Mouse (Mus musculus) myocyte (in vitro differentiated cells): ENCODE measurements at regions not wholly inside any gene's neighbourhood (a gene's known extent, or its start where the extent isn't known, plus 50 kb on each side); places are given as distances from the start of the nearest gene placed in this dataset.

Experiments
- CEBPB ChIP-seq: IDR thresholded peaks from 2 replicates; pipeline ENCODE4 v1.6.1; 2011; ENCODE audit warnings: mild to moderate bottlenecking, moderate library complexity; ENCODE audit not compliant: poor library complexity, insufficient read depth, severe bottlenecking
- E2F4 ChIP-seq: IDR thresholded peaks from one replicate; pipeline ENCODE4 v1.6.1; 2011; ENCODE audit warnings: mild to moderate bottlenecking, control low read depth, moderate library complexity; ENCODE audit not compliant: insufficient read depth
- MAX ChIP-seq: IDR thresholded peaks from one replicate; pipeline ENCODE4 v1.6.1; 2011; ENCODE audit warnings: low read depth, mild to moderate bottlenecking, control low read depth
- MYOD1 ChIP-seq, 3 experiments: IDR thresholded peaks; one replicate each; pipeline ENCODE4 v1.6.1; 2011; ENCODE audit warnings: control low read depth in 2 of 3, low read depth in 2 of 3, mild to moderate bottlenecking in 2 of 3, moderate library complexity in 1 of 3; ENCODE audit not compliant: insufficient read length in 2 of 3, control insufficient read depth in 1 of 3
- POLR2A ChIP-seq: IDR thresholded peaks from one replicate; pipeline ENCODE4 v1.6.1; 2011; ENCODE audit warnings: low read depth, mild to moderate bottlenecking, control low read depth, moderate library complexity; ENCODE audit not compliant: insufficient read length
- POLR2AphosphoS2 ChIP-seq: IDR thresholded peaks from one replicate; pipeline ENCODE4 v1.6.1; 2011; ENCODE audit warnings: low read depth, control low read depth; ENCODE audit not compliant: insufficient read length
- REST ChIP-seq: IDR thresholded peaks from one replicate; pipeline ENCODE4 v1.6.1; 2011; ENCODE audit warnings: mild to moderate bottlenecking, control low read depth, moderate library complexity; ENCODE audit not compliant: insufficient read depth, insufficient read length
- SRF ChIP-seq: IDR thresholded peaks from one replicate; pipeline ENCODE4 v1.6.1; 2011; ENCODE audit warnings: low read depth; ENCODE audit not compliant: control insufficient read depth, insufficient read length
- TCF12 ChIP-seq: IDR thresholded peaks from one replicate; pipeline ENCODE4 v1.6.1; 2011; ENCODE audit warnings: mild to moderate bottlenecking, control low read depth; ENCODE audit not compliant: poor library complexity, insufficient read depth, severe bottlenecking
- TCF3 ChIP-seq: IDR thresholded peaks from one replicate; pipeline ENCODE4 v1.6.1; 2011; ENCODE audit warnings: low read depth, control low read depth; ENCODE audit not compliant: insufficient read length
- USF1 ChIP-seq: IDR thresholded peaks from one replicate; pipeline ENCODE4 v1.6.1; 2011; ENCODE audit warnings: low read depth, mild to moderate bottlenecking, control low read depth, moderate library complexity

DNA sequence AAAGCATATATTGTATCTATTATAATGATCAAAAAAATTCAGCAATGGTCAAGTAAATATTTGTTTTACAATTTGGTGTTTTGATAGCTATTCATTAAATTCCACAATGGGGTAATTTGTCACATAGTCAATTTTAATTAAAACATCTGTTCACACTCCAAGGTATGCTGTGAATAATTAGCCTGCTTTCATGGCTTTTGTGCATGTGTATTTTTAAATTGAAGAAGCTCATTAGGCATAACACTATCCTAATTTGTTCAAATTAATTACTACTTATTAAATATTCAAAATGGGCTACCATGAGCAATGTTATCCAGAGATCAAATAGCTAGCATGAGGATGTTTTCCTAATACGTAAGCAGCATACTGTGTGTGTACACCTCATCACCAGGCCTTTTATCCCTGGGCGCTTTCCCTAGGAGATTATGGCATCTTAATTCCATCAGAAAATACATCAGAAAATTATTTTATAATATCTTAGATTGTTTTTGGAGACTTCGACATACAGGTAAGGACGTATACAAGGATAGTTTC, 183.6 kb upstream of the Cdh12 start:
- no peak for TF ChIP-seq POLR2A
- no peak for TF ChIP-seq SRF
- TF ChIP-seq E2F4: no peak
- TF ChIP-seq MAX: no peak
- TF ChIP-seq MYOD1 (IDR thresholded peaks at IDR 0.05; ENCODE audit: control insufficient read depth in 1 of 3, insufficient read length in 2 of 3, low read depth in 2 of 3): no peak
- no peak for TF ChIP-seq POLR2AphosphoS2
- no peak for TF ChIP-seq USF1
- TF ChIP-seq REST: no peak
- TF ChIP-seq CEBPB: no peak
- no peak for TF ChIP-seq TCF12
- TF ChIP-seq TCF3: no peak
